Mouse (Mus musculus): ENCODE data around the gene Neu3.
A peak's percentile ranks its signal among the peaks of the same experiment; 100 is the strongest.
"Not testable (repeated sequence)": the region's sequence is repeated elsewhere in the genome, so short reads cannot be mapped to it uniquely, and the experiment has no call there.

The Neu3 gene

GRCm38 (mm10) chr7:99834314-99834853, 6.2 kb upstream of the Neu3 start:
- no peak for DNase-seq (ENCODE audit: low spot score in 2 of 2)

GRCm38 (mm10) chr7:99833846-99834222, 5.6 kb upstream of the Neu3 start:
- no peak for DNase-seq (ENCODE audit: low spot score in 2 of 2)

- DNase-seq (ENCODE audit: low spot score in 2 of 2) = no peak
These were observed 5.1 kb upstream of the Neu3 start for GRCm38 (mm10) chr7:99833115-99833845.

GRCm38 (mm10) chr7:99826096-99826495, 2.1 kb downstream of the Neu3 start:
- DNase-seq (ENCODE audit: low spot score in 2 of 2) = no peak

- no peak for DNase-seq (ENCODE audit: low spot score in 2 of 2)
These were observed 2.7 kb downstream of the Neu3 start for GRCm38 (mm10) chr7:99825511-99825910.

GRCm38 (mm10) chr7:99824649-99825483, 3.4 kb downstream of the Neu3 start:
- DNase-seq (ENCODE audit: low spot score in 2 of 2) = peak; percentile 30 to 54

GRCm38 (mm10) chr7:99823045-99823663, 5.1 kb downstream of the Neu3 start:
- DNase-seq (ENCODE audit: low spot score in 2 of 2) = peak in 1 of 2 experiments; percentile 21

- DNase-seq (ENCODE audit: low spot score in 2 of 2) = peak; percentile 28 to 55
These were observed 5.8 kb downstream of the Neu3 start for GRCm38 (mm10) chr7:99822426-99822825.

- DNase-seq (ENCODE audit: low spot score in 2 of 2) = no peak
These were observed 6.3 kb downstream of the Neu3 start for GRCm38 (mm10) chr7:99821953-99822352.

- peak in 1 of 2 experiments; percentile 36 for DNase-seq (ENCODE audit: low spot score in 2 of 2)
These were observed 10.0 kb downstream of the Neu3 start for GRCm38 (mm10) chr7:99818181-99818725.

- DNase-seq (ENCODE audit: low spot score in 2 of 2) = peak in 1 of 2 experiments; percentile 76
These were observed 14.8 kb downstream of the Neu3 start for GRCm38 (mm10) chr7:99813394-99813793.

GRCm38 (mm10) chr7:99811661-99812060, 16.6 kb downstream of the Neu3 start:
- no peak for DNase-seq (ENCODE audit: low spot score in 2 of 2)

GRCm38 (mm10) chr7:99810814-99811213, 17.4 kb downstream of the Neu3 start:
- DNase-seq (ENCODE audit: low spot score in 2 of 2) = no peak

- not testable (repeated sequence) for DNase-seq (ENCODE audit: low spot score in 2 of 2)
These were observed 21.2 kb downstream of the Neu3 start for GRCm38 (mm10) chr7:99807043-99807442.

- no peak for DNase-seq (ENCODE audit: low spot score in 2 of 2)
These were observed 22.9 kb downstream of the Neu3 start for GRCm38 (mm10) chr7:99805340-99805739.

GRCm38 (mm10) chr7:99804033-99804432, 24.2 kb downstream of the Neu3 start:
- DNase-seq (ENCODE audit: low spot score in 2 of 2) = not testable (repeated sequence)

GRCm38 (mm10) chr7:99803535-99803934, 24.7 kb downstream of the Neu3 start:
- DNase-seq (ENCODE audit: low spot score in 2 of 2) = no peak

- no peak for DNase-seq (ENCODE audit: low spot score in 2 of 2)
These were observed 29.1 kb downstream of the Neu3 start for GRCm38 (mm10) chr7:99799118-99799517.

- peak in 1 of 2 experiments; percentile 77 for DNase-seq (ENCODE audit: low spot score in 2 of 2)
These were observed 30.1 kb downstream of the Neu3 start for GRCm38 (mm10) chr7:99797911-99798647.

GRCm38 (mm10) chr7:99797261-99797660, 31.0 kb downstream of the Neu3 start:
- DNase-seq (ENCODE audit: low spot score in 2 of 2) = no peak

GRCm38 (mm10) chr7:99796471-99796870, 31.7 kb downstream of the Neu3 start:
- no peak for DNase-seq (ENCODE audit: low spot score in 2 of 2)

Measured in spleen, postnatal 10 days (tissue).